Mouse (Mus musculus) c-Kit-positive CD71-negative TER-119-negative erythroid progenitor cells, embryonic 14.5 days (primary cell): Measurements from ENCODE around the gene Tsr2.

ENCODE experiments used
- DNase-seq: peaks from one replicate; pipeline ENCODE4 v3.0.0-alpha.2; 2013; ENCODE audit warnings: low read depth

Tsr2 gene

GRCm38 (mm10) chrX:151046321-151046720 lies 50.0 kb downstream of the Tsr2 start:
- DNase-seq = no peak

DNA sequence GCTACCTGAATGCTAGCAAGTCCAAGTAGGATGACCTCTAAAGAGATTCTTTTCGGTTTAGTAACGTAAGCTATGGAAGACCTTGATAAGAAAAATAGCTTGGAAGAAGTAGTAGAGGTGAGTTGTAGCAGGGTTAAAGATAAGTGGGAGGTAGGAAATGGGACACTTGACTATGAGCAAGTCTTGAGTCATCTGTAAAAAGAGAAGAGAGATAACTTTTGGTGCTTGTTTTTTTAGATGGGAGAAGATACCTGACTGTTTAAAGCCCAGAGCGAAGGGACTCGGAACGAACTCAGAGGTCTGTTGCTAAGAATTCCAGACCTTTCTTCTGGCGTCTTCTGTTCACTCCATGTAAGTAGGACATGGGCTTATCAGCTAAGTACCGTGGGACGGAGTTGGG lies 50.5 kb downstream of the Tsr2 start, which contains the start of gene Fgd1:
TSS of gene Fgd1 (plus strand) at position 301 of the 400 bp plus-strand sequence.
- DNase-seq = no peak

DNA sequence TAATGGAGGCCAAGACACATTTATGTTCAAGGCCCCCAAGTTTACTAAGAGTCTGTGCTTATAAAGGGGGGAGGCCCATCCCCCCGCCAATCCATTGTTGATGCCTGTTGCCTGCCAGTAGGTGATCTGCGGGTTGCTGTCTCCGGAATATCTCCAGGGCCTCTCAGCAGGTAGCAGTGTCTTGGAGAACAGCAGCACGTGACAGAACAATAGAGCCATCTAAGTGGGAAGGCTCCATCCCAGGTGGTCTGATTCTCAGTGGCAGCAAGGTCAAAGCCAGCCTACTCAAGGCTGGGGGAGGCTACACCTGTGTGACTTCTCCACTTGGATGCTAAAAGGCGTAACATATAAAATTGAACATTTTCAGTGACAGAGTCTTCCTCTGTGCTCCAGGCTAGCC lies 55.1 kb downstream of the Tsr2 start:
- DNase-seq = no peak
